Mouse (Mus musculus) macrophage (primary cell): ENCODE measurements at regions not wholly inside any gene's neighbourhood (a gene's known extent, or its start where the extent isn't known, plus 50 kb on each side); places are given as distances from the start of the nearest gene placed in this dataset.
"Not testable (repeated sequence)": the region's sequence is repeated elsewhere in the genome, so short reads cannot be mapped to it uniquely, and the experiment has no call there.

Experiments
- H3K27ac ChIP-seq: fragments of 350-480 bp; formaldehyde crosslinking; 2 replicates; pipeline ENCODE4 v1.9.0; 2021
- H3K36me3 ChIP-seq: fragments of 350-480 bp; formaldehyde crosslinking; 2 replicates; pipeline ENCODE4 v1.9.0; 2021; ENCODE audit errors: inconsistent target
- H3K4me3 ChIP-seq: fragments of 350-480 bp; formaldehyde crosslinking; 2 replicates; pipeline ENCODE4 v1.9.0; 2021; ENCODE audit errors: inconsistent target
- H3K79me2 ChIP-seq: fragments of 350-480 bp; formaldehyde crosslinking; 2 replicates; pipeline ENCODE4 v1.9.0; 2021; ENCODE audit errors: inconsistent target
- WGBS: methylation state at CpG from one replicate; pipeline ENCODE4 v1.1.7; 2026; ENCODE audit warnings: inconsistent platforms; ENCODE audit not compliant: missing documents; 5-methylcytosine and 5-hydroxymethylcytosine counted together

DNA sequence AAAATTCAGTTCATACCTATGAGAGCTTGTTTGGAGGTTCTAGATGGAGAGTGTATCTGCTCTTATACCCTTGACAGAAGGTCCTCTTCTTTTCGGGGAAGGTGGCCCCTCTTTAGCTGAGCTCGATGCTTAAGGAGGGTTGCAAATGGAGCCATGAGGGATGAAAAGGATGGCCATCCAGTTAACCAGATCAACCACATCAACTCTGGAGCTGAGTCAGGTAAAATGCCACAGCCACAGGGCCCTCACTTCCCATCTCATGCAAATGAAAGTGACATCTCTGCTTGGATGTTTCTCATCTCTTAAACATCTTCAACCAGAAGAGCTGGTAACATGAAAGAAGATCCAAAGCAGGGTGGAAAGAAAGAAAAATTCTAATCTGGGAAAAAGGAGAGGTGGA, 105.0 kb downstream of the A730009L09Rik start:
- WGBS = 91% methylated on average over 2 of the region's 2 CpGs
- H3K4me3 ChIP-seq = no peak overlapping the region
- no peak overlapping the region for H3K27ac ChIP-seq
- H3K36me3 ChIP-seq = no peaks in the 10 kb centered on the region
- H3K79me2 ChIP-seq = no peaks in the 10 kb centered on the region

DNA sequence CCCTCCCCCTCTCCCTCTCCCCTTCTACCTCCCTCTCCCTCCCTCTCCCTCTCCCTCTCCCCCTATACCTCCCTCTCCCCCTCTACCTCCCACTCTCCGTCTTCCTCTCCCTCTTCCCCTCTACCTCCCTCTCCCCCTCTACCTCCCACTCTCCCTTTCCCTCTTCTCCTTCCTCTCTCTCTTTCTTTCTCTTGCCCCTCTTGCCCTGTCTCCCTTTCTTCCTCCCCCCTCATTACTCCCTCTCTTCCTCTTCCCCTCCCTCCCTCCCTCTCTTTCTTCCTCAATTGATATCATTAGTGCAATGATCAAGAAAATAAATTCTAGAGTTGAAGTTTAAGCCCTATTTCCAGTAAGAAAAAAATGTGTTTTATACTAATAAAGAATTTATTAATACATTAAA, 105.9 kb downstream of the A730009L09Rik start:
- Histone ChIP-seq H3K36me3 (no peaks in the 10 kb centered on the region), H3K4me3 (peak overlapping the region; percentile 46), H3K27ac (peak overlapping the region; percentile 57), H3K79me2 (no peaks in the 10 kb centered on the region)
- WGBS = no CpG with 5 or more reads among the region's 1 CpGs

DNA sequence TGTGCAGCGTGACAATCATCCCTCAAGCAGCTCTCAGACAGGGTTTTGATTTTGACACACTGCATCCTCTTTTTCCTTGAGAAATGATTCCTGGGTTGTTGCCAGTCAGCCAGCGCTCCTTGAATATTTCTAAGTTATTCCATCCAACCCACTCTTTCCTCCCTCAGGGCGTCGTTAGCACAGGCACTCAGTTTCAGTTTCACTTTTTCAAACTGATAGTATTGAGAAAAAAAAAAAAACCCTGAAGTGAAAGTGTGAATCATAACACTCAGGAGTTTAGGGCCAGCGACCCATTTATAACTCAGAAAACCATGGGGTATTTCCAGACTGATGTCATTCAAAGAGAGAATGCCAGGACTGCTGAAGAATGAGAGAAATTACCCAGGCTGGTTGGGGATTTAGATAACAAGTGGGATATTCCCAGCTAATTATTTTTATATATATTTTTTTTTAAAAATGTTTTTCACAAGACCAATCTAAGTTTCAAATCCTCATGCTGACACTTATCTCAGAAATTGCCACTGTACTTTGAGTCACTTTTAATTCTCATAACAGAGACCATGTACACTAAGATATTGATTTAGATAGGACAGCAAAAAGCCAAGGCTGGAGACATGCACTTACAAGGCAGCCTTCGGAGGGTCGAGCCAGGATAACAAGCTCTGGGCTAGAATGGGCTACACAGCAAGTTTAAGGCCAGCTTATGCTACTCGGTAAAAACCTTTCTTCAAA, 106.5 kb downstream of the A730009L09Rik start:
- H3K27ac ChIP-seq = peak overlapping the region; percentile 57
- H3K36me3 ChIP-seq = no peaks in the 10 kb centered on the region
- H3K4me3 ChIP-seq = peak overlapping the region; percentile 46
- H3K79me2 ChIP-seq = no peaks in the 10 kb centered on the region
- WGBS = 34% methylated on average over 8 of the region's 8 CpGs

DNA sequence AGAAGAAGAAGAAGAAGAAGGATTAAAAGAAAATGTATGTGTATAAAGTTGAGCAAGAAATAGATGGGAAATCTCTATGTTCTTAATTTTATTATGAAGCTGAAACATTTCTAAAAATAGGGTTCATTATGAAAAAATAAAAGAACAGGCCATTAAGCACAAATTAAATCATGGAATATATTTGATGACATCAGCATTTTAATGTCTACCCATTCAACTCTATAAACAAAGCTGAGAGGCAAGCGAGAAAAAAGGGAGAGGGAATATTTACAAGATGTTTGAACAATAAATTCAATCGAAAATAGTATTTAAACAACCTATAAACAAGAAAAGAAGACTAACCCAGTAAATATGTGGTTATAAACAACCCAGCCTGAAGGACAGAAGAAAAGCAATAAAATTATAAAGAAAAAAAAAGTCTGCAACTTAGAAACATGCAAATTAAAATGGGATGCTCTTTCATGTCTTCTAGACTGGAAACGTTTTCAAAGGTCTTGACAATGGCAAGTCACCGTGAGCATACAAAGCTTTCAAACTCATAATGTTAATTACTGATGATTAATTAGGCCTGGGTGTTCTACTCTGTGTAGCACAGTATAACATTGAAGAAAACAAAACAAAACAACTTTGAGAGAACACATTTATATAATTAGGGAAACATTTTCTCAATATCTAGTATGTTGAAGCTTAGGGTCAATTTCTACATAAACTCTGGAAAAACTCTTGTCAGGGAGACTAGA, 108.6 kb downstream of the A730009L09Rik start:
- Histone ChIP-seq H3K4me3 (no peak overlapping the region), H3K36me3 (no peaks in the 10 kb centered on the region), H3K79me2 (no peaks in the 10 kb centered on the region), H3K27ac (no peak overlapping the region)
- WGBS = 85% methylated on average over 4 of the region's 4 CpGs

DNA sequence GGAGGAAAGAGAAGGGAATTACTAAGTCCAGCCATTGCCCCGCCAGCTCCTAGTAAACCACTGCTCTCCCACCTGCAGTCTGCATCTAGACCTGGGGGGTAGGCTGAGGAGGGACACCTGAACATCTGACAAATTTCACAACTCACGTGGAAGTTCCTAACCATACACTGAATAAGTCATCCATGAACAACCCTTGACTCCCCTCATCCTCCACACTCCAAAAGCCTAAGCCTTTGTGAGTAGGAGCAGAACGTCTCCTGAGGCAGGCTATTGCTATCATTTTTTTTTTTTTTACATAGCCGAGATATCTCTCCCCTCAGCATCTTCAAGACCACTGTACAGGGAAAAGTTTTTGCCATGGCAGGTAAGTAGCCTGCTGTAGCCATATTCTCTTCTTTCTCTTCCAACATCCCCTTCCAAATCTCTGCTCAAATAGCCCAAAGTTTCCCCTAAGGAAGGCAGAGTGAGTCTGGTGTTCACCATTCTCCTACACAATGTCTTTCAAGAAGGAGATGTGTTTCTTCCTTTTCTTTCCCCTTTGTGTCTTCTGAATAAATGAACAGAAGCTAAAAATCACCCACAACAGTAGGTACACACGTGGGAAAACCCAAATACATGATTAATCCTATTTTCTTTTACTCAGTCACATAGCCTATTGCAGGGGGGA, 109.7 kb downstream of the A730009L09Rik start:
- H3K27ac ChIP-seq = no peak overlapping the region
- no peak overlapping the region for H3K4me3 ChIP-seq
- 80% methylated on average over 5 of the region's 5 CpGs for WGBS
- H3K79me2 ChIP-seq = no peaks in the 10 kb centered on the region
- H3K36me3 ChIP-seq = no peaks in the 10 kb centered on the region

DNA sequence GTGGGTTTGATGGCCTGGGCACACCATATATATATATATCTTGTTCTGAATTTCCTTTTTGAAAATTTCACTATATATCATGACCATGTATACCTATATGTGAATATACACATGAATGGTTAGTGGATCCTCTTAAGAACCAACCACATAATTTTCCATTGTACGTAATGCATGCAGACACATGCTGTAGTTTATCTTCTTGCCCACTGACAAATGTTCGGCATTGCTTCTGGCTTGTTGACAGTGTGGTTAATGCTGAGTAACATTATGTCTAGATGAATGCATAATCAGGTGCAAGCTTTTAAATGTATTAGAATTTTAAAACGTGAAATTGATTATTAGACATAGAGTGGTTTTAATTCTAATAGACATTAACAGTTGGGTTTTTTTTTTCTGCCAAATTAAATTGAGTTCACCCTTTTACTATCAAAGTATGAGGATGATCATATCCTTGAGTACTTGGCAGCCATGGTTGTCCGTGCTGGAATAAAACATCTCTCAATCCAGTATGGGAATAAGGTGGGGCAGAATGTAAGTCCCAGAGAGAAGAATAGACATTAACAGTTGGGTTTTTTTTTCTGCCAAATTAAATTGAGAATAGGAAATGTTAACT, 110.3 kb downstream of the A730009L09Rik start:
- WGBS = 92% methylated on average over 4 of the region's 4 CpGs
- Histone ChIP-seq H3K36me3 (no peaks in the 10 kb centered on the region), H3K4me3 (no peak overlapping the region), H3K79me2 (no peaks in the 10 kb centered on the region), H3K27ac (no peak overlapping the region)

DNA sequence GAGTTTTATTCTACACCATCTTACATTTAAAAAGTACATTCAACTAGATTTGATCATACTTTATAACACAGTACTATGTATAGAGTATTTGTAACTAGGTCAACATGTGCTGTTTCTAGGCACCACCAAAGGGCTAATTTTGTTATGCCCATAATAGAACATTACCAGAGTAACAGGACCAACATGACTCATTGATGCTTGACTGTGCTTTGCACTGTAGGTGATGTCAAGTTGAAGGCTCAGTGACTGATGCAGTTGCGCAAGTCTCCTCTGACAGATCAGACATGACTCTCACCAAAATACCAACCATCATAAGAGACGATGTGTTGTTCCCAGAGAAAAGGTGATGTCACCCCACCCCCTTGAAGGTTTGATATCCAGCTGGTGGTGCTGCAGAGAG, 108.5 kb downstream of the Mrpl39 start:
- no peaks in the 10 kb centered on the region for H3K79me2 ChIP-seq
- WGBS = 74% methylated on average over 2 of the region's 2 CpGs

DNA sequence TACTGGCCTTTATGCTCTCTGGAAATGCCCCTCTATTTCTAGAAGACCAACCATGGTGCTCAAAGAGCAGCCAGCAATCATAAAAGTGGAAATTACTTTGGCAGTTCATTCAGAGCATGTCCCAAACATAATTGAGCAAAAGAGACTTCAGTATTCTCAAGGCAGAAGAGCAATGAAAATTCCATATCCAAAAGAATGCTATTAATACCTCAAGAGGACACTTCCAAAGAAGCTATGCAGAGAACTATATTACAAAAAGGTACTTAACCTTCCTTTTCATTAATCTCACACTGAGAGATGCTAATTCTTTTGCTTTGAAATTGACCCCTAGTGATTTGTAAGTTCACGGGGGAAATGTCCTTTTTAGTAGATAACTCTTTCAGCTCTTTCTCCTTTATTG, 105.7 kb downstream of the Mrpl39 start:
- H3K4me3 ChIP-seq = no peak overlapping the region
- no peaks in the 10 kb centered on the region for H3K79me2 ChIP-seq
- no peak overlapping the region for H3K27ac ChIP-seq
- no peaks in the 10 kb centered on the region for H3K36me3 ChIP-seq
- WGBS = 100% methylated on average over 1 of the region's 1 CpGs

More for the DNA sequence above, 108.5 kb downstream of the Mrpl39 start:
- H3K36me3 ChIP-seq = no peaks in the 10 kb centered on the region
- no peak overlapping the region for H3K4me3 ChIP-seq
- no peak overlapping the region for H3K27ac ChIP-seq

DNA sequence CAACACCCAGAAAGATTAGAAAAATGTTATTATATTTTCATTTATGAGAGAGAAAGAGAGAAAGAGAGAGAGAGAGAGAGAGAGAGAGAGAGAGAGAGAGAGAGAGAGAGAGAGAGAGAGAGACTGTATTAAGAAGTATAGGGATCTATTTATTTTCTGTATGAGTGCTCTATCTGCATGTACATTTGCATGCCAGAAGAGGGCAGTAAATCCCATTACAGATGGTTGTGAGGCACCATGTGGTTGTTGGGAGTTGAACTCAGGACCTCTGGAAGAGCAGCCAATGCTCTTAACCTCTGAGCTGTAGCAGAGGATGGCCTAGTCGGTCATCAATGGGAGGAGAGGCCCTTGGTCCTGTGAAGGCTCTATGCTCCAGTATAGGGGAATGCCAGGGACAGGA, 91.1 kb downstream of the Mrpl39 start:
- 100% methylated on average over 1 of the region's 1 CpGs for WGBS
- H3K36me3 ChIP-seq, H3K4me3 ChIP-seq, H3K79me2 ChIP-seq, H3K27ac ChIP-seq: not testable (repeated sequence)

DNA sequence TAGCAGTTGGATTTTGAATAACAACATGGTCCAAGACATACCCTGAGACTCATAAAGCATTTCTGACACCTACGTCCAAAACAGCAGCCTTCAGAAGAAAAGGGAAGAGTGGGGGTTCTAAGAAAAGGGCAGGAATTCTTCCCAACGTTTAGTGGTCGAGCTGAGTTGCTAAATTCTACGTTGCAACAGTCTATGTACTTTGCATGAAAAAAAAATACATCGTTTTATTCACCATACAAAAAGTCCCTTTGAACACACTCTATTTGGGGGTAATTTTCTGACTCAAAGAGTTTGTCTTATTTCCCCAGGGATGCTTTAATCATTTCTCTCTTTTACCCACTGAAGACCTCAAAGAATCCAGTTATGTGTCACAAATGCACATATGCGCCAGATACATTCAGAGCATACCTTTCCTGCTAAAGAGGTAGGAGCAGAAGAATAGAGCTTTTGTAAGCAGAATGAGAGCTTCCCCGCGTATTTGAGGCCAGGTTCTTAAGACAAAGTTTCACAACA, 89.3 kb downstream of the Mrpl39 start:
- 67% methylated on average over 8 of the region's 8 CpGs for WGBS
- no peak overlapping the region for H3K4me3 ChIP-seq
- no peak overlapping the region for H3K27ac ChIP-seq
- no peaks in the 10 kb centered on the region for H3K36me3 ChIP-seq
- H3K79me2 ChIP-seq = no peaks in the 10 kb centered on the region

DNA sequence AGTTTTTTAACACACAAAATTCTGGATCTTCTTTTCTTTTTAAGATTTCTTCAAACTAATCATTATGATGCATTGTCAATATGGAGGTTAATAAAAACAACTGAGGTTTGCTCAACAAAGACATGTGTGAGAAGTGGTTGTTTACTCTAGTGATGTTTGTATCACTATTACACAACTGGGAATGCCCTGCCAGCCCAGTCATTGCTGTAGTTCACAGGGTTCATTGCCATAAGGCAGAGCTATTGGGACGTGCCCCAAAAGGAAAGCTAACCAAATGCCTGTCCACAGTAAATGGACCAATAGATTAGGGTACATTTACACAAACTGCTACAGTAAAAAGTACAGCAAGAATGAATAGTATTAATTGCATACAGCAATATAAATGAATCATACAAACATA, 84.9 kb downstream of the Mrpl39 start:
- 71% methylated on average over 1 of the region's 1 CpGs for WGBS
- Histone ChIP-seq H3K36me3 (no peaks in the 10 kb centered on the region), H3K79me2 (no peaks in the 10 kb centered on the region), H3K27ac (no peak overlapping the region), H3K4me3 (no peak overlapping the region)

DNA sequence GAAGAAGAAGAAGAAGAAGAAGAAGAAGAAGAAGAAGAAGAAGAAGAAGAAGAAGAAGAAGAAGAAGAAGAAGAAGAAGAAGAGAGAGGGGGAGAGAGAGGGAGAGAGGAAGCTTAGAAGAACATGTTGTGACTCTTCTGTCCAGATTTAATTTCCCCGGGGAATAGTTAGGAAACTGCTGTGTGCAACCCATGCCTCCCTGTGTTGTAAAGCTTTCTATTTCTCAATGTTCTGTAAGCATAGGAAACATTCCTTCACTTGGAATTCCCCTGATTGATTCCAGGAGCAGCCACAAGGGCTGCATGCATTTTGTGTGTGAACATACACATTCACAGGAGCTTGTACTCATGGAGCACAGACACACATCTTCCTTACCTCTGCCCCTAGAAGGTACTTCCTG, 81.7 kb downstream of the Mrpl39 start:
- Histone ChIP-seq H3K27ac (no peak overlapping the region), H3K4me3 (no peak overlapping the region), H3K36me3 (no peaks in the 10 kb centered on the region), H3K79me2 (no peaks in the 10 kb centered on the region)
- 77% methylated on average over 1 of the region's 1 CpGs for WGBS

DNA sequence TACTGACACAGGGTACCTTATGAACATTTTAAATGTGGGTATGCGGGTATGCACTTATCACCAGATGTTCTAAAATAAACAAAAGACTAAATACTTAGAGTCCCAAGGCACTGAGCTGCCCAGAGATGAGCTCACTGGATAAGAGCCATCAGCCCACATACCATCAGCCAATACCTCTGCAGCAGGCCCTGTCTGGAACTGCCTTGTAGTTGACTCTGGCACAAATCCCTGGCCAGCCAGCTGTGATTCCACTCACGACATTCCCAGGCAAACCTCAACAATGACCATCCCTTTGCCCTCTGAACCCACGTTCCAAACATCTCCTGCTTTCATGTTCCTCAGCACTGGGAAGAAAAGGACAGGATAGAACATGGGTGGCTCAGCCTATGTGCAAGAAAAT, 73.7 kb downstream of the Mrpl39 start:
- WGBS = 87% methylated on average over 3 of the region's 3 CpGs
- H3K36me3 ChIP-seq = no peaks in the 10 kb centered on the region
- no peaks in the 10 kb centered on the region for H3K79me2 ChIP-seq
- no peak overlapping the region for H3K4me3 ChIP-seq
- no peak overlapping the region for H3K27ac ChIP-seq

DNA sequence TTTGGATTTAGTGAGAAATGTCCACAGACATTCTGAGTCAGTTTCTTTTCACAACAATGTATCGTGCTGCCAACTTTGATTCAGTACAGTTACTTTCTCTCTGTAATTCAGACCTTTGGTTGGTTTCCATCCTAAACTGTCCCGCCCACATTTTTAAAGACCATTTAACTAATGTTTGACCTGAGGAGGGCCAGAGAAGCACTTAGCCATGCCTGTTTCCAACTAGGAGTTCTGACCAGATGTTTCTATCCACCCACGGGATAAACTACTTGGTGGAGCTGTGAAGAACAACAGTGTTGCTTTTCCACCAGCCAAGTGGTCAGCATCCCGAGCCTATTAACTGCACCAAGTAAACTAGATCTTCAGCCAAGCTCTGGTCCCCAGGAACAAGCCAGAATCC, 72.0 kb downstream of the Mrpl39 start:
- no peak overlapping the region for H3K27ac ChIP-seq
- WGBS = 90% methylated on average over 4 of the region's 4 CpGs
- no peaks in the 10 kb centered on the region for H3K36me3 ChIP-seq
- no peaks in the 10 kb centered on the region for H3K79me2 ChIP-seq
- no peak overlapping the region for H3K4me3 ChIP-seq
